Mouse (Mus musculus) hindlimb bud, embryonic 11.5 days (tissue): Measurements from ENCODE around the gene Birc7.

Experiments
- DNase-seq: peaks from one replicate; pipeline ENCODE4 v3.0.0-alpha.2; 2012; ENCODE audit warnings: low read depth, low spot score; ENCODE audit errors: extremely low spot score

The Birc7 gene

DNA sequence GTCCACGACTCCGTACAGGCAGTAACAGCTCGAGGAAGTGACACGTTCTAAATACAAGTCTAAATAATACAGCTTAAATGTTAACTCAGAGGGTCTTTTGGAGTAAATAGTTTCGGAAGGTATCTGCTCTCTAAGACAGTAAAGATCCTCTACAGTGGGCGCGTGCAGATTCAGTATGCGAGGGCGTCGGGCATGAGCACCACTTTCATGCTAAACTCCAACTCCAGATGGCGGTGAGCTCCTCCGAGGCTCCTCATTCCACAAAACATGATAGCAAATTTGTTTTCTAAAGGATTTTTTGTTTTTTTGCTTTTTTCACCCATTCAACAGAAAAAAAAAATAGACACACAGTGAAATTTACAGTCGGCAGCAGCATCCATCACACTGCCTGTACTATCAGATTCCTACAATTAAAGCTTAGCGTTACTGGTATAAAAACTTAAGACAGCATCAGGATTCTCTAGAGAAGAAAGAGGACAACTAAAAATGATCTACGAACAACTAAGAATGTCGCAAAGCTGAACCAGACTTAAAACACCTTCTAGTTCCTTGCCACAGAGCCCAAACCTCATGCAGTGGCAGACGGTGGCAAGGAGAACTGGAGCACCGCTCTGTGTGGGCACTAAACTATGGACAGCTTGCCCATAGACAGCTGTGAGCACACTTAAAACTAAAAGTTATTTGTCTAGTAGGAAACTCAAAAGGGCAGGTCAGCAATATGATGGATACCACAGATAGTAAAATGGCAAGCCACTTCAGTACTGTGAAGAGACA, 24.2 kb upstream of the Birc7 start:
- DNase-seq: no peak

GRCm38 (mm10) chr2:180905556-180906221, 23.1 kb upstream of the Birc7 start:
- no peak for DNase-seq

- no peak for DNase-seq
Measured at GRCm38 (mm10) chr2:180910928-180911327, 17.9 kb upstream of the Birc7 start.

DNA sequence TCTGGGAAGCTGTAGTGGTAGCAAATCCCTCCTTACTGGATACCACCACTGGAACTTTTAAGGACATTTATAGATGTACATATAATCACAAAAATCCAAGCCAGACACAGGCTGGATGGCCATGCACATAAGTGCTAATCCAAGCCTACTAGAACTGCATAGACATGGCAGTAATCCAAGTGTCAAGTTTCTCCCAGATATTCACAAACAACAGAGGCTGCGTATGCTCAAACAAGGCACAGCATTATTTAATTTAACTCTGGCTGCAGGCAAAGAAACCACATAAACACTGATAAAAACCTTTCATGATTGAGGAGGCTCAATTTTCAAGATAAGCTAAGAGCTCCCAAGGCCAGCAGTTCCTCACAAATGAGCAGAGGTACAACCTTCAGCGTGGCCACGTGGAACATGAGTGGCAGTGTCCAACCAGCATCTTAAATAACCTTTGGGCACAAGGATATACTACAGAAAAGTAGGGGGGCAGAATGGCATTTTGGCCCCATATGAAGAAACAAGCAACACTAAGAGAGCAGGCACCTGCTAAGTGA, 12.9 kb upstream of the Birc7 start:
- DNase-seq: no peak

DNA sequence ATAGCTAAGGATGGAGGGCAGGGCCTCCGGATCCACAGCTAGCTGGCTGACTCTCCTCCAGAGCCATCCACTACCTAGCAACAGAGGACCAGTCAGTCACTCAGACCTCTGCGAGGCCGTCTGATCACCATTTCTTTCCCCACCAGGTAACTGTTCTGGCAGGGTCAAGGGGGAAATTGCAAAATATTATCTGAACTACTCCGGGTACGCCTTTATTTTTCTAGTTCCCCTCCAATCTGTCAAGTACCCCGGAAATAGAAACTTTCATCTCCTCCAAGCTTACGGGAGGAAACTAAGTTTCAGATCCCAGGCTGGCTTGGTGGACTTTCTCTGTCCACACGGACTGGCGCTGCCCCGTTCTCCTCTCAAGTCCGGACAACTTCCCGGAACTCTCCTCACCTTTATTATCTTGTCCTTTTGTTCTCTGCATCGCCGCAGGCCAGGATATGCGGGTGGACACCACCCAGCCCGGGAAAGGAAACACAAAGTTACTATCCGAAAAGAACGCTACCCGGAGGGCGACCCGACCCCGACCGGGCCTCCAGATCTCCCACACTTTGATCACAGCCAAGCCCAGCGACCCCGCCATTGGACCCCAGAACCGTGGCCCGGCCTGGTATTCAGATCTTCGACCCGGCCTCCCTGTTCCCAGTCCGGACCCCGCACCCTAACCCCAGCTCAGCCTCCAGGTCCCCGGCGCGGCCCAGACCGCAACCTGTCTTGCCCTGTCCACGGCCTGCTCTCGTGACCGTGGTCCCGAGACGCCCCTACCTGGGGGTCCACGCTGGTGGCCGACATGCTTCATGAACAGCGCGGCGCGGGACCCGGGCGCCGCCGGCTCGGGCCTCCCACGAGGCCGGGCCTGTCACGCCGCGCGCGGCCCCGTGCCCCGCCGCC, 8.7 kb upstream of the Birc7 start:
- no peak for DNase-seq

DNA sequence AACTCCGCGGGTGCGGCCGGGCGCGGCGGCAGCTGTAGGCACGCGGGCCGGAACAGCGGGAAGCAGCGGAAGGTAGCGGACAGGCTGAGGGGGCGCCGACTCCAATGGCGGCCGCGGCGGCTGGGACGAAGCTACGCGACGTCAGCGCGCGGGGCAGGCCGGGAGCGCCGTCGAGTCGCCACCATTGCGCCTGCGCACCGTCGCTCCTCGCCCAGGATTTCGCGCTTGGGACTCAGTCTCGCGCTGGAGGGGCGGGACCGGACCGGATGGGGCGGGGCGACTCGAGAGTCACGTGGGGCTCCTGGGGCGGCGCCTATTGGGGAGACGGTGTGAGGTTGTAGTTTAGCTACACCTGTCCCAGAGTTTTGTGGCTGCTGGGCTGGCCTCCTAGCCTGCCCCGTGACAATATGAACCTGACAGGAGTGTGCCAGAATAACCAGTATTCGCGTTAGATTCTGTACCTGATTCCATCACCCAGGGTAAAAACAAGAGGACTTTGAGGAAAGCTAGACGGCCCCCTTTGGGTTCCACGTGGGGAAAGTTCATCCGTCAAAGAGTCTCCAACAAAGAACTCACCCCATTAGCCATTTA, 7.9 kb upstream of the Birc7 start, which contains the start of gene Ythdf1:
Gene Ythdf1 (minus strand): TSS at position 140 of the 591 bp plus-strand sequence.
- peak; percentile 81 for DNase-seq

- no peak for DNase-seq
Measured at GRCm38 (mm10) chr2:180922739-180923138, 6.1 kb upstream of the Birc7 start.

DNA sequence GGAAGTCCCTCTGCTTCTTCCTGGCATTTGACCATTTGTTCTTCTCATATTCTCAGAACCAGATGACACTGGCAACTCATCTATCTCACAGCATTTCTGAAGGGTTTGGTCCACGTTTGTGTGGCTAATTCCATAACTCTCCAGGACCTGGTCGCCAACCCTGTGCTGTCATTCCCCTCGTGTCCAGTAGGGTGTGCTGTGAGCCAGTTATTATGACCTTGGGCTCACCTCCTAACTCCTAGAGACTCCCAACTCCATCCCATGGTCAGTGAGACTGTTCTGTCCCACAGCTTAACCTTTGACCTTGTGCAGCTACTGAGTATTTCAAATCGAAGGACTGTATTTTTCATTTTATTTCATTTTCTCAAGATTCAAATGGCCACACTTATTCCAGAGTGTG, 3.6 kb upstream of the Birc7 start:
- DNase-seq: peak; percentile 54

GRCm38 (mm10) chr2:180932418-180932817, 3.6 kb downstream of the Birc7 start:
- no peak for DNase-seq

DNA sequence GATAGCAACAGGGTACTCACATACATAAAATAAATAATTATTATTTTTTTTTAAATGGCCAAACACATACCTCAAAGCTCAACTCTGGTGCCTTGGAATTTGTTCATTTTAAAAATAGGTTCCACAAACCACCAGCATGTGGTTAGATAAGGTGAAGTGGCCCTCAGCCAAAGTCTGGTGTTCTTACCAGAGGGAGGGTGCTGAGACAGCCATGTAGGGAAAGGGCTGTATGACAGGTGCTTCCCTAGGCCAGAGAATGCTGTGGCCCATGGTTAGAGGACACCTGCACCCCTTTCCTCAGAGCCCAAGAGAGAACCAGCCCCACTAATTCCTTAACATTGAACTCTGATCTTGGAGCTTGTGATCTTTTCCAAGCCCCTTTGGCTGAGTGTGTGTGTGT, 11.4 kb downstream of the Birc7 start:
- DNase-seq: no peak

- no peak for DNase-seq
Measured at GRCm38 (mm10) chr2:180941869-180942268, 13.0 kb downstream of the Birc7 start.

DNA sequence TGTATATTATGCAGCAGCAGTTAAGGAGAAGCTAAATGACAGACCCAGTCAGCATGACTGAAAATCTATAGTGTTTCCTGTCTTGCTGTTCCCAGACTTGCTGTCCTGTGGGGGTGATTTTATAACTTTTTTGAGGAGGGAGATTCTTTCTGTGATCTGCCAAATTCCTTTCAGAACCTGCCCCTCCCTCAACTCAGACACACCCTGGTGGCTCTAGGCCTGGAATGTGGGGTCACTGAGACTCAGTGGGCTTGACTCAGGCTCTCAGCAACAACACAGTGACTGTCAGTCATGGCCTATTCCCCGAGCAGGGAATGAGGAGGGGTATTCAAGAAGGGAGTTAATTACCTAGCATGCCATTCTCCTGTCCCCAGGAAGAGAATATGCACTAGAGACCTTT, 21.1 kb downstream of the Birc7 start:
- no peak for DNase-seq

DNA sequence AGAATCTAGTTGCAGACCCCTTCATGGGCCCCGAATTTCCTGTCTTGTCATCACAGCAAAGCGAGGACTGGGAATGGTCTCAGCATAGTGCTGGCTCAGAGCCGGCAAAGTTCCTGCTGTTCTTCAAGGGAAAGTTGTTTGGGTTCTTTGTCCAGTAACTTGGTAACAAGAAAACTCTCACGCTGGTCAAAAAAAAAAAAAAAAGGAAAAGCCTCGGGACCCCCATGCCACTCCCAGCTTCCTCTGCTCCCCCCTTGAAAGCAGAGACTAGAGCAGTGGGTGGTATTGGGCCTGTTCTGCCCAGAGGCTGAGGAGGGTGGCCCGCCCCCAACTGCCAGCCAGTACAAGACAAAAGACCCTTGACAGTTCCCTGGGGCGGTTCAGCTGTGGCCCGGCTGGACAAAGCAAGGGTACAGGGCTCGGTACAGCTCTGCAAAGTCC, 23.9 kb downstream of the Birc7 start:
- DNase-seq: no peak

DNA sequence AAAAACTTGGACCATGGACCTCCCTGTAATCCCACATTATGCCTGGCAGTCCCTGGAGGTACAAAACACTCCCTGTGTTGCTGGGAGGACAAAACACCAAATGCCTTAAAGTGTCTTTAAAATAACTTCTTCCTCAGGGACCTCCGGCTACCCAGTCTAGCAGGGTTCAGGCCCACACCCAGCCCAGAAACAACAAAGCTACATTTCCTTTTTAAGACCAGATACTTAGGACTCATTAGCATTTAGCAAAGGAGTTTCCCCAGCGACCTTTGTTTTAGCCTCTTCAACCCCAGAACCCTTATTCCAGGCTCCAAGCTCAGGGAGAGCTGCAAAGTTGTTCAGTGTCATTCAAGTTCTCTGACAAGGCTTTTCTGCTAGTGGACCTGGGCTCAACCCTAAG, 24.8 kb downstream of the Birc7 start:
- DNase-seq: no peak

DNA sequence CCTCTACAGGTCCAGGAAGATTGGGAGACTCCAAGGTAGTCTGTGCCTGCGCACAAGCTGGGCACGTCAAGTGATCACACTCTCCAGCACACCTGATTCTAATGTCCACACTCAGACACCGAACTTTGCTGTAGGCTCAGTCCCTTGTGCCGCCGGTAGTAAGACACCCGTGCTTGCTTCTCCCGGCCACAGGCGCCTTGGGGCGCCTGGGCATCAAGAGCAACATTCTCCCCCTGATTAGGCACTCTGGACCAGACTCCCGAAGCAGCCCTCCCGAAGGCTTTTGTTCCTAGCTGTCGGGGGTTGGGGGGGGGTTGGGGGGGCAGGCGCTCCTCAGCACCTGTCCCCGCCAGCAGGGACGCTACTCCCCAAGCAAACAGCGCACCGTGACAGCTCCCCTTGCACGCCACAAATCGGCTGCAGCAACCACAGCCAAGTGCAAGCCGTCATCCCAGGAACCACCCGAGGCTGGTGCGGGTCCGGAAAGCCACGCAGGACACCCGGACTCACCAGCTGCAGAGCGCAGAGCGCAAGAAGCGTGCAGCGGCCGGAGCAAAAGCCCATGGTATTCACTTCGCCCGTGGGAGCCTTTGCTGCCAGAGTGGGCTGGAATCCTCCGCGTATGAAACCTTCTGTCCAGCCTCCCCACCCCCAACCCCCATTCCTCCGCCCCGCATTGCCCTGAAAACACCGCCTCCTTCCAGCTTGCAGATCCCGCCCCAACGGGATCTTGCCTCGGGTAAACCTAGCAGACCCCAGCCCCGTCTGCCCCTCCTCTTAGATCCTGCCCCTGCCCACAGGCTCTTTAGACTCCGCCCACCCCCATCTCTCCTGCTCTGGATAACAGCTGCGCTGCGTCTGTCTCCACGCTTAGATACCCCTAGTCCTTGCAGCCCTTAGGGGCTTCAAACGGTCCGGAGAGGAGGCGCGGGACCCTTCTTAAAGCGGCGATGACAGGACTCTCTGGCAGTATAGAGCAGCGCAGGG, 25.5 kb downstream of the Birc7 start, which contains the start of gene Nkain4:
Gene Nkain4 (minus strand): TSS at position 639 of the 987 bp plus-strand sequence.
- DNase-seq: peak; percentile 31

- no peak for DNase-seq
Measured at GRCm38 (mm10) chr2:180959605-180960004, 30.8 kb downstream of the Birc7 start.

- no peak for DNase-seq
Measured at GRCm38 (mm10) chr2:180960187-180960586, 31.4 kb downstream of the Birc7 start.

- DNase-seq: no peak
Measured at GRCm38 (mm10) chr2:180962616-180963308, 33.9 kb downstream of the Birc7 start.

DNA sequence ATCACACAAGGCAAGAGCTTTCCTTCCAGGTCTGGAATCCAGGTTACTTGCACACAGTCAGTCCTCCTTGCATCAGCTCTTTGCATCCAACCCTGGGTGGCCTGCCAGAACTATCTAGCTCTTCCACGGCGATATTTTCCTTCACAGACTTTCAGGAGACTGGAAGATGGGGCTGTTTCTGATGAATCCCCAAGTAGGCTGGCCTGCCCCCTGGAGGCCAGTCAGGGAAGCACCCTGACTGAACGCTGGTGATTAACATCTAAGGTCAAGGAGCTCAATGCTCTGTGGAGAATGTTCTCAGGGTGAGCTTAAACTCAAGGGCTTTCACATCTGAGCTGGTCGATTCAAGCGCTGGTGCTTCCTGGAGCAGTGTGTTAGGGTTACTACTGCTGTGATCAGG, 35.1 kb downstream of the Birc7 start:
- peak; percentile 46 for DNase-seq
